Mouse (Mus musculus) G1E-ER4 (cell line): Measurements from ENCODE around the gene Rgs6. TPM values are rescaled to one million over a fixed set of nuclear protein-coding genes. Genes with fewer than 3 reads are reported as not detected.

Experiments used
- GATA1 ChIP-seq: IDR thresholded peaks from one replicate; pipeline ENCODE4 v1.8.0; 2012; ENCODE audit warnings: low read length, inconsistent platforms
- polyA plus RNA-seq: library from polyadenylated mRNA; stranded (reverse); fragments of >175 nt; gene quantifications from 2 replicates; pipeline ENCODE4 v1.2.3, GENCODE M21; 2012

Rgs6 gene
- polyA plus RNA-seq, 1 experiment = not detected

DNA sequence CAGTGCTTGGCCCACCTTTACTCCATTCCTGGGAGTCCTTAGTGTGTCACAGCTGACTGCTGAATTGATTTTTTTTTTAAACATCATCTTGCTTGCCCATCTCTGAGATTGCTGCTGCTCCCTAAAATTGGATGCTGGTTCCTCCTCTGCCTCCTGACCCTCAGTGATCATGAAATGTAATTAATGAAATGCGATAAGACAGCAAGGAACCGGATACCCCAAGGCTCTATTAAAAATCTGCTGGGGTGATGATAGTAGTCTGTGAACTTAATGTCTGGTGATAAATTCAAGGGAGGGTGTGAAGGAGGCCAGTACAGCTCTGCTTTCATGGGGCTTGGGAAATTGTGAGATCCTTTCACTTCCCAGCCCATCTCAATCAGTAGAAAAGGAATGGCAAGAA is 489.4 kb downstream of the Rgs6 start:
- no peak for TF ChIP-seq GATA1

DNA sequence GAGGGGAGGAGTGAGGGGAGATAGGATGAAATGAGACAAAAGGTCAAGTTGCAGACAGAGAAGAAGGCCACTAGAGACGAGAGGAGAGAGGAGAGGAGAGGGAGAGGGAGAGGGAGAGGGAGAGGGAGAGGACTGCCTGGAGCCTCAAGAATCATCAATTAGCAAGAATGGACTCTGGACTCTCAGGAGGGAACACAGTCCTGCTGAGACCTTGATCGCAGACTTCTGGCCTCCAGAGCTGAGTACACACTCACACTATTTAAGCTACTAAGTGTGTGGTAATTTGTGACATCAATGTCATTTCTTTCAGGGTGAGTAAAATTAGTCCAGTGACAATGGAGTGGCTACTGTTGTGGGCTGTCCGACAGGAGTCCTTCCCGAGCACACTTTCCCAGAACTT is 495.3 kb downstream of the Rgs6 start:
- no peak for TF ChIP-seq GATA1

DNA sequence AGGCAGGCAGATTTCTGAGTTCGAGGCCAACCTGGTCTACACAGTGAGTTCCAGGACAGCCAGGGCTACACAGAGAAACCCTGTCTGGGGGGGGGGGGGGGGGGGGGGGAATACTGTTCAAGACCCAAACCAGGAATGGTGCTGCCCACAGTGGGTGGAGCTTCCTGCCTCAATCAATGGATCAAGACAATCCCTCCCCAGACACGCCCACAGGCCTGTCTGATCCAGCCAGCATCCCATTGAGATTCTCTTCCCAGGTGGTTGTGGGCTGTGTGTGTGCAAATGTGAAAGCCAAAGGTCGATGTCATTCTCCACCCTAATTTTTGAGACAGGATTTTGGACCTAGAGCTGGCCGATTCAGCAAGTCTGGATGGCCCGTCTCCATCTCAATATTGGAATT is 496.5 kb downstream of the Rgs6 start:
- no peak for TF ChIP-seq GATA1

DNA sequence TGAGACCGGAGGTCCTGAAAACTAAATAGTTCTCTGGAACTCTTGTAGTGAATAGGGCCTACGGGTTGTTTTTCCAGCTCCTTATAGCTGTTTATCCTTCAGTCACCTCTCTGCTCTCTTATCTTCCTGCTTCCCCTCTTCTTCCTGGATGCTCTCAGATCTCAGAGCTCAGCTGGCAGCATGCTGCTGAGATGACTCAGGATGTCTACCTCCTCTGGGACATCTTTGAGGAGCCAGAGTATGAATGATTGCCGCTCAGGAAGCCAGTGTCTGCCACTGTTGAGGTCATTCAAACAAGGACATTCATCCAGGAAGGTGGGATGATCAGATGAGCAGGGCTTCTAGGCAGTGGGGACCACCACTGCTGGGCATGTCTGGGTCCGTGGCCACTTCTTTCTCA is 498.9 kb downstream of the Rgs6 start:
- TF ChIP-seq GATA1 = no peak

DNA sequence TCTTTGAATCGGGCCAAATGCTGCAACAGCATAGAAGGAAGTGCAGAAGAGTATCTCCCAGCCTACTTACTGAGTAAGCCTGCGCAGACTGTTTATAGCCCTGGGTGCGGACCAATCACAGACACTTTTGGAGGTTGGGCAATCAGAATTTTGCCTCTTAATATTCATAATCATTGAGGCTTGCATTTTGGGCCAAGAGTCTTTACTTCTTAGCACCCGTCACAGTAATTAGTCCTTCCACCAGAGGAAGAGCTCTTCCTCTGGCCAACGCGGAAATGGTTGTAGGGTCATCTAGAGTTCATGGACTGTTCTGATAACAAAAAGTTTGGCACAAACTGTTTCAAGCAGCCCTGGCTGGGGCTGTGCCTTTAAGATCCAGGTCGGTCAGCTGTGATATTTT is 499.5 kb downstream of the Rgs6 start:
- TF ChIP-seq GATA1 = no peak

DNA sequence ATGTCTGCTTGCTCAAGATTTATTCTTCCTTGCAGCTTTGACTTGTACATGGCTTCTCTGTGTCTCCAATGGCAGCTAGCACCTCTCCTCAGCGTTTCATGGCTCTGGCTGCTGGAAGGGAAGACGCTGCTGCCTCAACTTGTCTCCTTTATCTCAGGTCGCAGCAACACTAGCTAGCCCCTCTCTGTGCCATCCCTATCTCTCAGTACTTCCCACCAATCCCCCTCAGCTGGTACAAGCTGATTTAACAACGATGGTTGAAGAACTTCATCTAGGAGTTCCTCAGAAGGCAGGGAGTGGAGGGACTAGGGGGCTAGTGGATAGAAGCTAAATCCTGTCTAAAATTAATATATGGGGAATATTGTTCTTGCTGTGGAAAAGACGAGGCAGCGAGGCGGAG is 503.9 kb downstream of the Rgs6 start:
- TF ChIP-seq GATA1 = no peak

DNA sequence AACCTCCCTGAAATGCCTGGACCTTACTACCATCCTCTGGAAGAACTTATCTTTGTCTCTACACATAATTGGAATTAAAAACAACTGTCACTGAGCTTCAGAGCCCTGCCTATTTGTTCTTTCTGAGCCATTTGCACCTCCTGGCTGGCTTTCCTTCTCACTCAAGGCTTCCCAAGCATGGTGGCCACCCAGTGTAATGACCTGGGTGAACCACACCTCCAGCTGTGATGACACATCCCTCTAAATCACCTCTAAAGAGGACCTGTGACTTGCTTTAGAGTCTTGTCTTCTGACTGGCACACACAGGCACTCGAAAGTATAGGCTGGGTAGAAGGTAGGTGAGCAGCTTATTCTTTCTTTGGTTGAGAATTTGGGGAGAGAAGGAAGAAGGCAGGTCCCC is 509.7 kb downstream of the Rgs6 start:
- TF ChIP-seq GATA1 = no peak

DNA sequence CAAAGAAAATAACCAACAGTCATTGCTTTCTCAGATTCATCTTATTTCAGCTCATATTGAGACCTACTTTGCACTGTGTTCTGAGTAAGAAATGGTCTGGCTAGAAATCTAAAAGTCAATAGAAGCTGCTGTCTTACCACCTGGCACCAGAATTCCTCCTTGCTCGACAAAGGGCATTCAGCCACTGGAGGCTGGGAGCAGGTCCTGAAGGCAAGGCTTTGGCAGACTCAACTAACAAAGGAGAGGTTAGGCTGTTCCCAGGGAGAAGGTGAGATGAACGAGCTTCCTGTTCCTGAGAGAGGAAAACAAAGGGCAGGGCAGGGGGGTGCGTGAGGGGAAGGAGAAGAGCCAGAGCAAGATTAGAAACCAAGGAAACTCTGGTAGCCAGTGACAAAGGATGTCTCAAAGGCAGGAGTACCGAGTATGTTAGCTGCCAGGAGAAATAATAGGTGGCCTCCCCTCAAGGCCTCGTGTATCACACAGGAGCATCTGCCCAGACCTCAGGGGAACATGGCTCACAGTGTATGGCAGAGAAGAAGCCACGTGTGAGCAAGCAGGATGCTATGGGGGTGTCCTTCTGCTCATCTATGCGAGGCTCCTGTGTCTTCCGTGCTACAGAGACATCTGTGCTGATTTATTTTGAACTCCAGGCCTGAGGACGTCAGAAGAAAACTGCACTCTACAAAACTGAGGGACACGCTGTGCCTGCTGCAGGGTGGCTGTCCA is 510.7 kb downstream of the Rgs6 start:
- no peak for TF ChIP-seq GATA1

DNA sequence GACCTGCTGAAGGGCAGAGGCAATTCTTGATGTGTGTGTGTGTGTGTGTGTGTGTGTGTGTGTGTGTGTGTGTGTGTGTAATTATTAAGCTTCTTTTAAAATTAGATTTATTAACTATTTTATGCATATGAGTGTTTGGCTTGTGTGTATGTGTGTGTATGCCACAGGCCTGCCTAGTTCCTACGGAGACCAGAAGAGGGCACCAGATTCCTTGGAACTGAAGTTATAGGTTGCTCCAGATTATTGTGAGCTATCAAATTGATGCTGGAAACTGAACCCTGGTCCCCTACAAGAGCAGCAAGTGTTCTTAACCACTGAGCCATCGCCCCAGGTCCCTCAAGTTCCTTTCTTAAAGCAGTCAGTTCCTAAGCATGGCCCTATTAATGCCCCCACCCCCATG is 511.8 kb downstream of the Rgs6 start:
- TF ChIP-seq GATA1 = no peak

DNA sequence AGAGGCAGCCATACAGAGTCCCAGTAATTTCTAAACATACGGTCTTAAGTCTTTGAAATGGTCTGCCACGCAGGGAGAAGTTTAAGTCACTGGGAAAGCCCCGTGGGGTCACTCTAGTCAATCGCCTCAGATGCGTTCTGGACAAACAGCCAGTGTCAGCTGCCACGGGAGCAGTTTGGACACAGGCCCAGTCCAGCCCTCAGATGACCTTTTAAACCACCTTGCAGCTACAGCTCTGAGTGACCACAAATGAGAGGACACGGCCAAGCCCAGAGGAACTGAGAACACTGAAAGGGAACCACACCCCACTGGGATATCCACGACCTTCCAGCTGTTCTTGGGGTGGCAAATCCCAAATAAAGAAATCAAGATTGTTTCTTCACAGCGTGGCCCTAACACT is 512.3 kb downstream of the Rgs6 start:
- TF ChIP-seq GATA1 = no peak

DNA sequence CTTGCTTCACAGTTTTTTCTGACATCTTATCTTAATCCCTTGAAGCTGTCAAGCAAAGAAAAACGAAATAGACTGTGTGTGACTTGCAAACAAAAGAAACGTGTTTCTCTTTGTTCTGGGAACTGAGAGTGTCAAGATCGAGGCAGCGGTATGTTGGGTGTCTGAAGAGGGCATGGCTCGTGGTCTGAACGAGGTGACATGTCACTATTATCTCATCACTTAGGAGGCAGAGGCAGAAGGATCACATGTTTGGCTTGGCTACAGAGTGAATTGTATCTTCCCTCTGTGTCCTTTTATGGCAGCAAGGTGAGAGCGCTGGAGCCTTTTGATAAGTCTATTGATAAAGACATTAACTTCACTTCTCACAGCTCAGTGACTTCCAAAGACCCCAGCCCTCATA is 512.8 kb downstream of the Rgs6 start:
- no peak for TF ChIP-seq GATA1

DNA sequence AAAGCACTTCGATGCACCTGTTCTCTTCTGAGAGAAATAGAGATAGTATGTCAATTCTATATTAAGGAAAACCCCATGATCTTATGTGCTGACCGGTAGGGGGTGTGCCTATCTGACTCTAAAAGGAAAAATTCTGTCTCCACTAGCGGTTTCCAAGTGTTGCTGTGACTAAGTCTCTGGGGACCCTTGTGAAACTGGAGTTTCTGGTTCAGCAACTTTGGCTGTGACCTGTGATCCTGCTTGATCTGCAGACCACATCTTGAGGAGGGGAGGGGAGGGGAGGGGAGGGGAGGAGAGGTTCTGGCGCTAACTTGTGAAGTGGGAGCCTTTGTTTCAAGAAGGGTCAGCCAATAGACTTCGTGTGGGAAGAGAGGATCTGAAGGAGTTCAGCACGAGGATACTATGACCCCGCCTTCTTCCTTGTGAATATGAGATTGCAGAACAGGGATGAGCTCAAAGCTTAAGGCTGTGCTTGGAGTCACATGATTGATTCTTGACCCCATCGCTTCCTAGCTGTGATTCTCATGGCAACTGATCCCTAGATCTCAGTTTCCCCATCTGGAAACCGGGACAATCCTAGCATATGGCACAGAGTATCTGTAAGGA is 517.5 kb downstream of the Rgs6 start:
- no peak for TF ChIP-seq GATA1

DNA sequence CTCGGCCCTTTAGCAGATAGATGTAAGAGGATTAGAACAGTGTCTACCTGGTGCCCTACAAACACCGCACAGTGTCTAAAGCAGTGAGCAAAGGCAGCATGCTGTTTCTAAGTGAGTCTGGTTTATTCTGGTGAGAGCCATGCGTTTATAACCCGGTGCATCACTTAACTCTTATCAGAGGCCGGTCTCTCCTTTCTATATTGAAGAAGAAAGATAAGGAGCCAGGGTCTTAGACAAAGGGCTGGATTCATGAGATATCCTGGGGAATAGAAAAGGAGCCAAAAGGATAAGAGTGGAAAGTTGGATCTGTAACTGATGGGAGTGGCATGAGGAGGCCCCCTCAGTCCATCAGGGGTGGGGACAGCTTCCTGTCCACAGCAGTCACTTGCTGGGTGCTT is 518.0 kb downstream of the Rgs6 start:
- TF ChIP-seq GATA1 = no peak

DNA sequence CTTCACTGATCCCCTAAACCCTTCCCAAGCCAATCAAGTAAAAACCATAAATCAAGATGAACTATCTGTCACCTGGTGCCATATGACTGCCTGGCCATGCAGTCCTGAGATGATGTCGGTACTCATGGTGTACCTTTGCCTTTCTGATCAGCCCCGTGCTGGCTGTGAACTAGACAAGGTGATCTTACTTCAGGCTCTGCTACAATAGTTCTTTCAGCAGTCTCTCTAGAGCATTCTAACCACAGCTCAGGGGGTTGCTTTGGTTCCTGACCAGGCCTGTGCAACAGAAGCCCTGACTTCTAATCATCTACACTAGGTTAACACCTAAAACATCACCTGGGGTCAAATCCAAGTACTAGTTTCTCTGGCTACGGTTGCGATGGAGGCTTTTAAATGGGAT is 521.4 kb downstream of the Rgs6 start:
- TF ChIP-seq GATA1 = no peak

DNA sequence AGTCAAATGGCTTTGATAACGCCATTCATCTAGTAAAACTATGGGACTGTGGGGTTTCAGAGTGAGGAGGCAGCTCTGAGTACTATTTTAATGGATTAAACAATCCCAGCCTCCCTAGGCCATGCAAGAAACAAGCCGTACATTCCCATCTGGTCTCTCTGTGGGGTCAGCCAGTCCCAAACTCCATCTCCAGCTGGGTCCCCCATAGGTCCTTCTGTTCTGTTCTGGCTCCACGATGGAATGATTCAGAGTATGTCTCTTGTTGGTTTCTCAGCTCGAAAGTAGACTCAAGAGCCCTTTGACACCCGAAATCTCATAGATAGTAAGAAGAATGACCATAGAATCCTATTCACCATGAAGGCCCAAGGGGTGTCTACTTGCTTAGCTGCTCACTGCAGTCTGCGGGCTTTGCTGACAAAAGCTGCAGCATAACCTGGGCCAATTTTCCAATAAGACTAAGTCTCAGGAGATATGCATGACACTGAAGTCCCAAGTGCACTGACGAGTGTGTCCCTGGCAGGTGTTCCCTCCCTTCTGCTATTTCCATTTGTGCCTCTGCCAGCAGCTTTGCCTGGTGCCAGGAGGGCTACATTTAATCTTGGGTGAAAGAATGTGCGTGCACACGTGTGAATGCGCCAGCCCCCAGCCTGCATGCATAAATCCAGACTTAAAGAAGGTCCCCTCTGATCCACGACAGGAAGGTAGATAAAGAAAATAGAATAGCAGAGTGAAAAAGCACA is 522.0 kb downstream of the Rgs6 start:
- no peak for TF ChIP-seq GATA1

DNA sequence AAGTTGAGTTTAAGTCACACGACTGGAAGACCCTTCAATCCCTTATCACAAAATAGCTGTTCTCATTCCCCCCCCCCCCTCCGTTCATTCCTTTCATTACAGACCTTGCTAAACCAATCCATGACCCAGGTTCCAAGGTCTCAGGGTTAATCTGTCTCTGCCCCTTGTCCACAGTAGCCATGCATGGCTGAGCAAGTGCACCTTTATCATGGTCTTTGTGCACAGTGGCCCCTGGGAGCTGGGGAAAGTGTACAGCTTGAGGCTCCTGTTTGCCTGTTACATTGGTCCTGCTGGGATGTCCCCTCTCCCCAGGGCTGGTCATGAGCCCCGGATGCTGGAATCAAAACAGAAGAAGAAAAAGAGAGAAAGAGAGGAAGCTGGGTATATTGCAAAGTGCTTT is 522.6 kb downstream of the Rgs6 start:
- TF ChIP-seq GATA1 = no peak

DNA sequence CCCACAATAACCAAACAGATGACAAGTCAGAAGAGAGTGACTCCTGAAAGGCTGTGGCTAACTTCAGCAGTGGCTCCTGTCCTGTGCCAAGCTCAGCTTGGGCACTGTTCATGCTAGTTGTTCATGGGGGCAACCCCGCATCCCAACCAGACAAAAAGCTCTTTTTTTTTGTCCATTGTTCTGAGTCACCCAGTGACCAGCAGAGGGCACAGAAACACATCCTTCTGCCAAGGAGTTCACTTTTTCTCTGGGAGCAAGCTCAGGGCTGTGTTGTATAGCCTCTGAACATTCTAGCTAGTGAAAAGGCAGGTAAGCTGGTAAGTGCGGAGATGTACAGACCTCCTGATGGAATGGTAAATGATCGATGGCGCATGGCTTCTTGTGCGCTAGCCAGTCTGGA is 524.2 kb downstream of the Rgs6 start:
- TF ChIP-seq GATA1 = no peak
